Mouse (Mus musculus) kidney, adult 2 months (tissue): ENCODE results near the gene Cpe.

Experiments used
- CTCF ChIP-seq: fragments of 200-500 bp; conservative IDR thresholded peaks from 2 replicates; pipeline ENCODE4 v1.5.1; 2011; ENCODE audit warnings: low read depth, mild to moderate bottlenecking, control low read depth, low read length, moderate library complexity, mixed read lengths; ENCODE audit not compliant: insufficient read depth, insufficient read length
- POLR2A ChIP-seq: fragments of 200-500 bp; IDR thresholded peaks from one replicate; pipeline ENCODE4 v1.6.1; 2011; ENCODE audit warnings: low read depth, low read length, control low read depth

GRCm38 (mm10) chr8:64688741-64689140 lies 4.1 kb downstream of the Cpe start:
- TF ChIP-seq POLR2A (no peak), CTCF (no peak)
